Mouse (Mus musculus) inflammation-experienced regulatory T-cells (primary cell): ENCODE measurements around the gene Xpo5. TPM values are rescaled to one million over a fixed set of nuclear protein-coding genes. Genes with fewer than 3 reads are reported as not detected.

Source experiments
- polyA plus RNA-seq, 2 experiments: library from polyadenylated mRNA; unstranded; fragments of 100-300 nt; shearing (Covaris generic); gene quantifications; one replicate each; pipeline ENCODE4 v1.2.1; 2017

Xpo5 gene
- polyA plus RNA-seq, result 10 to 100 TPM; 31.6 to 39.5 TPM

DNA sequence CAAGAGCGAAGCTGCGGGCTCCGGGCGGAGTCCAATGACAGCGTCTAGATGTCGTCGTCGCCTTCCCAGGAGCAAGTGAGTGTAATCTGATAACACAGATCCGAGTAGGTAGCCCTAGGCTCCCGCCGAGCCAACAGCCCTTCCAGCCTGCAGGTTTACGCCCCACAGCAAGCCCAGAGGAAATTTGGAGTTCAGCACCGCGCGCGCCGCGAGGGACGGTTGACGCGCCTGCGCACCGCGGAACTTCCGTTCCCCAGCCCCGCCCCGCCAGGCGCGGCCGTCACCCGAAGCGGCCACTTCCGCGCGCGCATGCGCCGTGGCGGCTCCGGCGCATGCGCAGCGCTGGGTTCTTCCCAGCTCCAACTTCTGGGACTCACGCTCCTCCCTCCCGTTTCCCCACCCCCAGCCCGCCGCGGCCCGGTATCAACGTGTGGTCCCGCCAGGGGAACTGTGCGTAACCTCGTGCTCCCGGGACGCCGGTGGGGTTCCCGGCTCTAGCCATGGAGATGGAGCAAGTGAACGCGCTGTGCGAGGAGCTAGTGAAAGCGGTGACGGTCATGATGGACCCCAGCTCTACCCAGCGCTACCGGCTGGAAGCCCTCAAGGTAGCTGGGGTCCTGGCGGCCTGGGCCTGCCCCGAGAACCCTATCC, at the start of gene Xpo5, which contains the start of gene Polh:
TSS of gene Xpo5 (plus strand) at position 362 of the 651 bp plus-strand sequence.
TSS of gene Polh (minus strand) at position 225 of the 651 bp plus-strand sequence.

DNA sequence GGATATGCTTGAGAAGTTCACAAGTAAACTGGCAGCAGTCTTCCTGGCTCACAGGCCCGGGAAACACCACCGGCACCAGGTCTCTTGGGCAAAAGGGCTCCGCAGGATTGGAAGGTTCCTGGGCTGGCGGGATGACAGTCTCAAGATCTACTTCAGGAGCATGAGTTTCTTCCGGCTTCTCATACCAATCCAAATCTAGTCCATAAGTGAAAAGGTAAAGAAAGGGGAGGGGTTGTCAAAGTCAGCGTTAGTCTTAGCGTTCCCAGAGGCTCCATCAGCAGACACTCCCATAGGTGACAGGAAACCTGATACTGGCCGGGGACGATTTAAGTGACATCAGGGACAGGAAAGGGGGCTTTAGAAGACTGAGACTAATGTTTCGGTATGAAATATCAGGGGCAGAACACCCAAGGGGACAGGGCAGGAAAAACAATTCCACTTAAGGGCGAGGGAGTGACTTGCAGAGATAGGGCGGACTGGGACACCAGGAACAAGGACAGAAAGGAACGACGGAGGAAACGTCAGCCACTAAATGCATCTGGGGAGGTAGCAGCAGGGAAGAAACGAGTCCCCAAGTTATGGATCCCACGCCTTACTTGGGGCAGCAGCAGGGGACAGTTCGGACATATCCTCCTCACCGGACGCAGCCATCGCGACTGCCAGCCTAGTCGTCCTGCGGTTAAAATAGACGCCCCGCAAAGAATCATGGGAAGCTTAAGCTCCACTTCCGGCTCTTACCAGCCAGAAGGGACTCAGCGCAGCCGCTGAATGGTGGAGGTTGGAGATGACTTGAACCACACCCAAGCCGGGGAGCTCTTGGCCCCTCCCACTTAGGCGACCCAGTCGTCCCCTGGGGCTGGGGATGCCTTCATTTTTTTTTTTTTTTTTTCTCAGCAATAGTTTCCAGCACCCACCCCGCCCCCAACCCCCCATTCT, 49.5 kb upstream of the Xpo5 start, which contains the start of gene Mad2l1bp:
TSS of gene Mad2l1bp (minus strand) at position 707 of the 936 bp plus-strand sequence.

DNA sequence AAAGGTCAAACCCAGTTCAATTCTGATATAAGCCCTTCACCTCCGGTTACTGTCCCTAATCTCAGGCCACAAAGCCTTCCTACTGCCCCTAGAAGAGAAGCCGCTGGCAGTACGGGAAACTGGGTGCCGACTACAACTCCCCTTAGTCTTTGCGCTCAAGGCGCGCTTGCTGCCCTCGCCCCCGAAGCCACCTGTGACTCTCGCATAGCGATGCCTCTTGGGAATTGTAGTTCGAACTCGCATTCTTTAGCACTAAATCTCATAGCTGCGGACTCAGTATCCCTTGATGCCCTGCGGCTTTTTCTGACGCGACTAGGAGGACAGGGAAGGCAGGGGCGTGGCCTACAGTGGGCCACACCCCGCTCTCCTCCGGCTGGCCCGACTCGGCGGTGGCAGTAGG, 41.9 kb upstream of the Xpo5 start, which contains the start of gene Gtpbp2:
TSS of gene Gtpbp2 (plus strand) at position 347 of the 400 bp plus-strand sequence.

DNA sequence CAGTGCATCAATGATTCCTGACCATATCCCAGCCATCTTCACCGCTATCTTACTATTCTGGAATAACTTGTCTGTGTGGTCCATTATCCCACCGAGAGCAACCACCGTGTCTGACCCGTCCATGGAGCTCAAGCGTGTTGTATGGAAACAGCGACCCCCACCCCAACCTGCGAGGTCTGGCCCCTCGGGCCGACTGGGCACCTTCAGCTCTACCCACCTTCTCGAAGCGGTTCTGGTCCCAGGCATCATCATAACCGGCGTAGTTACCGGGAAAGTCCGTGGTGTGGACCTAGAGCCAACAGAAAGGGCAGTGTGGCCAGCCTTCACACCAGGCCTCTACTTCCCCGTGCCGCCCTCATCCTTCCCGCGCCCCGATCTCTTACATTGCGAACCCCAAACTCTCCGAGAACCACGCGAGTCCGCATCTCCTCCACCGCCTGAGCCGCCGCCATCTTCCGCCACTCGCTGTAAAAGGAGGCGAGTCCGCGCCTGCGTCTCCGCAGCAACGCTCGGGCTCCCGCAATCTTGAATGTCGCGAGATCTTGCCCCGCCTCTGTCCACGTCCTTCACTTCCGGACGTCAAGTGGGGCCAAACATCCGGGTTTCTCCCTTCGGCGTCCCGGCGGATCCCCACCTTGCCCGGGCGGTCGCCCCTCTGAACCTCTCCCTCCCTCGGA, 45.1 kb downstream of the Xpo5 start, which contains the start of the genes Polr1c and Yipf3:
TSS of gene Polr1c (minus strand) at position 543 of the 677 bp plus-strand sequence.
TSS of gene Yipf3 (plus strand) at position 569 of the 677 bp plus-strand sequence.

DNA sequence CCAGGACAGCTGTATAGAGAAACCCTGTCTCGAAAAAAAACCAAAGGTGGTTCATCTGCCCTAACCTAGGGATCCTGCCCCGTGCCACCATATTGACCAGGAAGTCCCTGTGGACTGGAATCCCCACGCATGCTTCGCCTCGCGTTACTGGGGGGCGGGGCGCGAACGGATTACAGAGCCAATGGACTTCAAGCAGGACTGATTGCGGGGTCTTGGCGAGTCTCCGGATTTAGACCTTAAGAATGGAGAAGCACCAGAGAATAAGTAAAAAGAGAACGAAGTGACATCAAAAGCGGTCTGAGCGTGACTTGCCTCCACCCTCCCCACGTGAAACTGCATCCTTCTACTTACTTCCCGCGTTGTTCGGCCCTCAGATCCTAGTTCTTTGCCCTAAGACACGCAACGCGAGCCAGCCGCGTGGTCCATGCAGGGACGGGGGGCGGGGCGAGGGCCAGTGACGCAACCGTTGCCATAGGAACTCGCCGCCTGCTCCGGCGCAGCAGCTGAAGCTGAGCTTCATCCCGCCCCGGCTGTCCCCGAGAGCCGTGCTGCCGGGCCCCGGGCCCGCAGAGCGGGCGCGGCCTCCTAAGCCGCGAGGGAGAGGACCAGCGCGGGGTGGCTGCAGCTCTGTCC, 51.0 kb downstream of the Xpo5 start, which contains the start of gene Lrrc73:
TSS of gene Lrrc73 (plus strand) at position 80 of the 633 bp plus-strand sequence.

DNA sequence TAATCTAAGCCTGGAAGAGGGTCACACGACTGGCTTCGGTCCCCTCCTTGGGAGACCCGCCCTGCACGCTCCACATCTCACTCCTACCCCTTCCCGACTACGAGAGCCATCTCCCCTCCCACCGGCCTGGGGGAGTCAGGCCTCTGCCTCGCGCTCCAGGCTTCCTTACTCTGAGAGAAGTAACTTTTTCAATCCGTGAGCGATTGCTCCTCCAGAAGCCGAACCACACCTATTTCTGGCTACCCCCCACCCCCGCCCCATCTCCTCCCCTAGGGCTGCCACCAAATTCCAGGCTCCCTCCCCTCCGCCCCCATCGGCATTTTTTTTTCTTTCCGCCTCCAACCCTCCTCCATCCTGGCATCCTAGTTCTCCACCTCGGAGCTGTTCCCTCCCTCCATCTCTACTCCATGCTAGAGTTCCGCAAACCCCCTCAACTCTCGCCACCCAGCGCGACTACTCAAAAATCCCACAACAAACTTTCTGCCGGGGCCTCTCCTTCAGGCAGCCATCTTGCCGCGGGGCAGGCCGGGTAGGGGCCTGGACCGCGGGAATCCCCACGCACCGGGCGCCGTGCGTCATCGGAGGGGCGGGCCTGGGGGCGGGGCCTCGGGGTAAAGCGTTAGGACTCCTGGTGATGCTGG, 80.0 kb downstream of the Xpo5 start, which contains the start of gene Tjap1:
TSS of gene Tjap1 (minus strand) at position 544 of the 641 bp plus-strand sequence.

Other genes with a start within 250 kb of the Xpo5 start
- gene Vegfa, start 170.4 kb upstream of the Xpo5 start, polyA plus RNA-seq, result 1 to 10 TPM in 1 of 2 experiments, under 1 TPM in 1; 0.82 to 1.2 TPM
- 10 to 100 TPM; 83.5 to 86.5 TPM for gene Mrps18a, start 91.8 kb upstream of the Xpo5 start, polyA plus RNA-seq
- 1 to 10 TPM in 1 of 2 experiments, under 1 TPM in 1; 0.71 to 2.6 TPM for gene Rsph9, start 58.6 kb upstream of the Xpo5 start, polyA plus RNA-seq
- gene Mad2l1bp, start 49.2 kb upstream of the Xpo5 start, polyA plus RNA-seq, result 10 to 100 TPM; 45.6 to 51.9 TPM
- 10 to 100 TPM; 77.7 to 89.2 TPM for gene Gtpbp2, start 41.8 kb upstream of the Xpo5 start, polyA plus RNA-seq
- gene Polh, start 137 bp upstream of the Xpo5 start, polyA plus RNA-seq, result 1 to 10 TPM; 5.8 to 8.4 TPM
- gene Polr1c, start 45.3 kb downstream of the Xpo5 start, polyA plus RNA-seq, result 10 to 100 TPM; 53.2 to 61.9 TPM
- 100 to 1,000 TPM; 176 to 184 TPM for gene Yipf3, start 45.3 kb downstream of the Xpo5 start, polyA plus RNA-seq
- under 1 TPM; 0.31 to 0.43 TPM for gene Lrrc73, start 50.7 kb downstream of the Xpo5 start, polyA plus RNA-seq
- 10 to 100 TPM; 25.5 to 28.7 TPM for gene Tjap1, start 80.2 kb downstream of the Xpo5 start, polyA plus RNA-seq
- gene Dlk2, start 94.6 kb downstream of the Xpo5 start, polyA plus RNA-seq, result not detected
- gene Abcc10, start 125.6 kb downstream of the Xpo5 start, polyA plus RNA-seq, result 1 to 10 TPM; 6.8 to 7.1 TPM
- gene Zfp318, start 180.9 kb downstream of the Xpo5 start, polyA plus RNA-seq, result 1 to 10 TPM; 5.6 to 8.7 TPM
- under 1 TPM in 1 of 2 experiments, not detected in 1; 0.33 TPM for gene Crip3, start 226.1 kb downstream of the Xpo5 start, polyA plus RNA-seq
- gene Slc22a7, start 235.7 kb downstream of the Xpo5 start, polyA plus RNA-seq, result under 1 TPM in 1 of 2 experiments, not detected in 1; 0.11 TPM